Mouse (Mus musculus) limb, embryonic 14.5 days (tissue): ENCODE data around the gene Mgat3. TPM values are rescaled to one million over a fixed set of nuclear protein-coding genes. Genes with fewer than 3 reads are reported as not detected.

ENCODE experiments used
- ATAC-seq: fragments of 200-750 bp; cut with Nextera tagmentation; 2 replicates; pipeline ENCODE4 v1.8.0; 2017; ENCODE audit warnings: low read depth, moderate number of reproducible peaks, moderate TSS enrichment; ENCODE audit not compliant: low FRiP score
- DNase-seq: peaks from one replicate; pipeline ENCODE4 v3.0.0-alpha.2; 2015; ENCODE audit warnings: low spot score
- H3K27ac ChIP-seq: fragments of 300-500 bp; sonication (generic); replicated peaks from 2 replicates; pipeline ENCODE4 v1.5.1; 2014; ENCODE audit warnings: low read depth, mild to moderate bottlenecking, low read length, moderate library complexity, mixed read lengths
- H3K27me3 ChIP-seq: fragments of 300-500 bp; sonication (generic); 2 replicates; pipeline ENCODE4 v1.6.1; 2014; ENCODE audit warnings: low read length, mixed read lengths; ENCODE audit not compliant: control insufficient read depth, insufficient read depth
- H3K36me3 ChIP-seq: fragments of 300-500 bp; sonication (generic); 2 replicates; pipeline ENCODE4 v1.6.1; 2014; ENCODE audit warnings: mild to moderate bottlenecking, low read length, moderate library complexity, mixed read lengths; ENCODE audit not compliant: control insufficient read depth, insufficient read depth
- H3K4me1 ChIP-seq: fragments of 300-500 bp; sonication (generic); 2 replicates; pipeline ENCODE4 v1.6.1; 2014; ENCODE audit warnings: antibody characterized with exemption, low read length, mixed read lengths; ENCODE audit not compliant: control insufficient read depth, insufficient read depth
- H3K4me2 ChIP-seq: fragments of 300-500 bp; sonication (generic); replicated peaks from 2 replicates; pipeline ENCODE4 v1.6.1; 2014; ENCODE audit warnings: low read depth, mild to moderate bottlenecking, low read length, moderate library complexity; ENCODE audit not compliant: severe bottlenecking
- H3K4me3 ChIP-seq: fragments of 300-500 bp; sonication (generic); replicated peaks from 2 replicates; pipeline ENCODE4 v1.5.1; 2014; ENCODE audit warnings: low read length
- H3K9ac ChIP-seq: fragments of 300-500 bp; sonication (generic); 2 replicates; pipeline ENCODE4 v1.6.1; 2014; ENCODE audit warnings: mild to moderate bottlenecking, low read depth, low read length, moderate library complexity; ENCODE audit not compliant: severe bottlenecking
- H3K9me3 ChIP-seq: fragments of 300-500 bp; sonication (generic); 2 replicates; pipeline ENCODE4 v1.6.1; 2016; ENCODE audit warnings: low read length; ENCODE audit not compliant: control insufficient read depth
- POLR2A ChIP-seq: fragments of 200-500 bp; IDR thresholded peaks from 2 replicates; pipeline ENCODE4 v1.8.0; 2012; ENCODE audit warnings: inconsistent platforms, mild to moderate bottlenecking, moderate library complexity, borderline replicate concordance; ENCODE audit not compliant: insufficient read depth, insufficient read length; ENCODE audit errors: extremely low read depth
- WGBS: fragments of 180-500 bp; shearing (Covaris S2); extraction: QIAGEN DNeasy Blood & Tissue Kit; methylation state at CpG from one replicate; pipeline ENCODE4 v1.1.7; 2014; 5-methylcytosine and 5-hydroxymethylcytosine counted together
- polyA plus RNA-seq, 2 experiments: library from polyadenylated mRNA; depleted of rRNA in 1 of 2; stranded (reverse) in 1 of 2; unstranded in 1 of 2; fragments of >200 nt; fragmentation: Nextera tagmentation in 1 of 2; extraction: Ambion mirVana in 1 of 2; gene quantifications; 2 replicates each; pipeline versions ENCODE4 v1.2.1 to v1.2.3; 2012 to 2014

Mgat3 gene
- polyA plus RNA-seq, 2 experiments: 6.7 to 18.1 TPM

GRCm38 (mm10) chr15:80149517-80149916, 24.0 kb upstream of the Mgat3 start:
- H3K4me1 ChIP-seq: no peaks in the 10 kb centered on the region
- peaks cover 56% of the 10 kb centered on the region for H3K36me3 ChIP-seq
- WGBS: 88% methylated on average over 7 of the region's 7 CpGs

GRCm38 (mm10) chr15:80152663-80153062, 20.9 kb upstream of the Mgat3 start:
- Histone ChIP-seq H3K9me3 (no peaks in the 10 kb centered on the region), H3K36me3 (peaks cover 86% of the 10 kb centered on the region), H3K4me1 (no peaks in the 10 kb centered on the region), H3K27me3 (no peaks in the 10 kb centered on the region), H3K9ac (no peak overlapping the region), H3K4me2 (no peak overlapping the region), H3K27ac (no peak overlapping the region), H3K4me3 (no peak overlapping the region)
- 90% methylated on average over 10 of the region's 10 CpGs for WGBS
- no peak for TF ChIP-seq POLR2A
- ATAC-seq (no peak), DNase-seq (no peak)

More at GRCm38 (mm10) chr15:80149517-80149916, 24.0 kb upstream of the Mgat3 start:
- DNase-seq: no peak
- no peak overlapping the region for H3K27ac ChIP-seq
- H3K9ac ChIP-seq: no peak overlapping the region
- no peaks in the 10 kb centered on the region for H3K9me3 ChIP-seq
- no peak overlapping the region for H3K4me3 ChIP-seq
- no peak for TF ChIP-seq POLR2A
- no peaks in the 10 kb centered on the region for H3K27me3 ChIP-seq
- no peak overlapping the region for H3K4me2 ChIP-seq
- ATAC-seq: no peak

GRCm38 (mm10) chr15:80153757-80154156, 19.8 kb upstream of the Mgat3 start:
- DNase-seq: no peak
- Histone ChIP-seq H3K4me3 (no peak overlapping the region), H3K36me3 (peaks cover 96% of the 10 kb centered on the region), H3K9me3 (no peaks in the 10 kb centered on the region), H3K4me2 (no peak overlapping the region), H3K27me3 (no peaks in the 10 kb centered on the region), H3K27ac (no peak overlapping the region), H3K4me1 (peaks cover under 1% of the 10 kb centered on the region; the same call in 1 of the 2 replicates), H3K9ac (no peak overlapping the region)
- WGBS: 88% methylated on average over 11 of the region's 11 CpGs
- no peak for ATAC-seq
- TF ChIP-seq POLR2A: no peak

- no peak for TF ChIP-seq POLR2A
- 89% methylated on average over 8 of the region's 8 CpGs for WGBS
- Histone ChIP-seq H3K27me3 (no peaks in the 10 kb centered on the region), H3K36me3 (peaks cover 96% of the 10 kb centered on the region), H3K27ac (no peak overlapping the region), H3K4me3 (no peak overlapping the region), H3K4me2 (no peak overlapping the region), H3K4me1 (peaks cover 9% of the 10 kb centered on the region), H3K9me3 (no peaks in the 10 kb centered on the region), H3K9ac (no peak overlapping the region)
- no peak for DNase-seq
- no peak for ATAC-seq
Measured at GRCm38 (mm10) chr15:80155707-80156106, 17.8 kb upstream of the Mgat3 start.

GRCm38 (mm10) chr15:80157197-80157943, 16.2 kb upstream of the Mgat3 start:
- no peak overlapping the region for H3K27ac ChIP-seq
- TF ChIP-seq POLR2A: no peak
- H3K4me3 ChIP-seq: no peak overlapping the region
- H3K9me3 ChIP-seq: no peaks in the 10 kb centered on the region
- peaks cover 98% of the 10 kb centered on the region for H3K36me3 ChIP-seq
- DNase-seq (no peak), ATAC-seq (no peak)
- H3K4me1 ChIP-seq: peaks cover 9% of the 10 kb centered on the region
- WGBS: 95% methylated on average over 22 of the region's 22 CpGs
- no peak overlapping the region for H3K4me2 ChIP-seq
- no peaks in the 10 kb centered on the region for H3K27me3 ChIP-seq
- H3K9ac ChIP-seq: no peak overlapping the region
